Mouse (Mus musculus) hindbrain, embryonic 12.5 days (tissue): Measurements from ENCODE around the gene Gna15. TPM values are rescaled to one million over a fixed set of nuclear protein-coding genes. Genes with fewer than 3 reads are reported as not detected.
A peak's percentile ranks its signal among the peaks of the same experiment; 100 is the strongest.

Experiments
- ATAC-seq: fragments of 200-750 bp; cut with Nextera tagmentation; 2 replicates; pipeline ENCODE4 v1.8.0; 2017; ENCODE audit warnings: moderate TSS enrichment; ENCODE audit not compliant: low FRiP score
- H3K27ac ChIP-seq: fragments of 300-500 bp; sonication (generic); 2 replicates; pipeline ENCODE4 v1.5.1; 2016; ENCODE audit warnings: mild to moderate bottlenecking
- H3K27me3 ChIP-seq: fragments of 300-500 bp; sonication (generic); 2 replicates; pipeline ENCODE4 v1.6.1; 2016; ENCODE audit warnings: mild to moderate bottlenecking
- H3K36me3 ChIP-seq: fragments of 300-500 bp; sonication (generic); 2 replicates; pipeline ENCODE4 v1.6.1; 2016; ENCODE audit warnings: mild to moderate bottlenecking
- H3K4me1 ChIP-seq: fragments of 300-500 bp; sonication (generic); 2 replicates; pipeline ENCODE4 v1.6.1; 2016
- H3K4me2 ChIP-seq: fragments of 300-500 bp; sonication (generic); replicated peaks from 2 replicates; pipeline ENCODE4 v1.6.1; 2016; ENCODE audit warnings: mild to moderate bottlenecking
- H3K4me3 ChIP-seq: fragments of 300-500 bp; sonication (generic); 2 replicates; pipeline ENCODE4 v1.5.1; 2016; ENCODE audit warnings: mild to moderate bottlenecking
- H3K9ac ChIP-seq: fragments of 300-500 bp; sonication (generic); 2 replicates; pipeline ENCODE4 v1.6.1; 2016; ENCODE audit warnings: mild to moderate bottlenecking, moderate library complexity
- H3K9me3 ChIP-seq: fragments of 300-500 bp; sonication (generic); replicated peaks from 2 replicates; pipeline ENCODE4 v1.6.1; 2016; ENCODE audit warnings: mild to moderate bottlenecking
- WGBS: fragments of 180-500 bp; shearing (Covaris S2); methylation state at CpG from one replicate; pipeline ENCODE4 v1.1.7; 2016; 5-methylcytosine and 5-hydroxymethylcytosine counted together
- polyA plus RNA-seq: library from polyadenylated mRNA; unstranded; fragments of >200 nt; fragmentation: Nextera tagmentation; extraction: Ambion mirVana; gene quantifications from 2 replicates; pipeline ENCODE4 v1.2.1, GENCODE M21; 2016

Gna15 gene
- polyA plus RNA-seq, 1 experiment from 2014 or later = 0.75 TPM

- H3K36me3 ChIP-seq = peaks cover 13% of the 10 kb centered on the region
- H3K9ac ChIP-seq = peak overlapping the region; percentile 59
- WGBS = 43% methylated on average over 4 of the region's 4 CpGs
- peak overlapping the region; percentile 44 for H3K27ac ChIP-seq
- peaks cover 26% of the 10 kb centered on the region for H3K4me1 ChIP-seq
- no peak for ATAC-seq
- no peaks in the 10 kb centered on the region for H3K9me3 ChIP-seq
- H3K4me3 ChIP-seq = peak overlapping the region; percentile 82
- H3K27me3 ChIP-seq = no peaks in the 10 kb centered on the region; the same call in 1 of the 2 replicates
- H3K4me2 ChIP-seq = peak overlapping the region; percentile 96
These were observed 27.1 kb downstream of the Gna15 start for GRCm38 (mm10) chr10:81496969-81497368.

- peaks cover 26% of the 10 kb centered on the region for H3K4me1 ChIP-seq
- peaks cover 19% of the 10 kb centered on the region for H3K36me3 ChIP-seq
- peak within 1 kb of the TSS; percentile 82 for H3K4me3 ChIP-seq
- ATAC-seq = peak; percentile 97
- peak within 1 kb of the TSS; percentile 96 for H3K4me2 ChIP-seq
- peak within 1 kb of the TSS; percentile 45 for H3K27ac ChIP-seq
- under 1% methylated on average over 45 of the region's 45 CpGs for WGBS
- no peaks in the 10 kb centered on the region; the same call in 1 of the 2 replicates for H3K27me3 ChIP-seq
- no peaks in the 10 kb centered on the region for H3K9me3 ChIP-seq
- H3K9ac ChIP-seq = peak within 1 kb of the TSS; percentile 82
These were observed 27.6 kb downstream of the Gna15 start, which contains the start of gene Ncln for GRCm38 (mm10) chr10:81496264-81496901. Ncln (minus strand) TSS chr10:81496392.

DNA sequence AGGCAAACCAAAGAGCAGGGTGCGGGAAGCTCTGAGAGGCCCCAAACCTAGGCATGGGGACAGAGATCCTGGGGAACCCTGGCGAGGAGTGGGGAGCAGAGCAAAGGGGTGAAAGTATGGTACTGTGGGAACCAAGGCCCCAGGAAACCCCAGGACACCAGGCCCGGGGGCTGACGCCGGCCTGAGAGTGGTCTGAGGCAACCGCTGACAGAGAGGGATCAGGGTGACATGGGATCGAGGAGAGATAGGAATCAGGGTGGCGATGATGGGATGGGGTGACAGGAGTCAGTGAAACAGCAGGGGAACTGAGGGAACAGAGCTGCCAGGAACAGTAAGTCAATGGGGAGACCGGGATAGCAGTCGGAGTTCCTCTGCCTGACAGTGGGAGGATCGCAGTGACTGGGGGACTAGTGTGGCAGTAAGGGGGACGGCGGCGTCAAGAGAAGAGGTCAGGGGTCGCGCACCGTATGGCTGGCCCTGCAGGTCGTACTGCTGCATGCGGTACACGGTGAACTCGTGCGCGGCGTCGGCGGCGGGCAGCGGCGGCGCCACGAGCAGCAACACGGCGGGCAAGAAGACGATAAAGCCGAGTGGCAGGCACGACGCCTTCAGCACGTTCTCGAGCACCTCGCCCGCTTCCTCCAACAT, 28.3 kb downstream of the Gna15 start:
- ATAC-seq = peak; percentile 36
- Histone ChIP-seq H3K4me3 (peak overlapping the region; percentile 82), H3K4me2 (peak overlapping the region; percentile 96), H3K9ac (peak overlapping the region; percentile 82), H3K4me1 (peaks cover 26% of the 10 kb centered on the region), H3K36me3 (peaks cover 26% of the 10 kb centered on the region), H3K27me3 (no peaks in the 10 kb centered on the region; the same call in 1 of the 2 replicates), H3K27ac (peak overlapping the region; percentile 45; the same call in 1 of the 2 replicates), H3K9me3 (no peaks in the 10 kb centered on the region)
- WGBS = 2% methylated on average over 41 of the region's 41 CpGs

- Histone ChIP-seq H3K27me3 (no peaks in the 10 kb centered on the region), H3K4me3 (peak overlapping the region; percentile 82), H3K4me2 (peak overlapping the region; percentile 96), H3K9ac (peak overlapping the region; percentile 82), H3K27ac (no peak overlapping the region), H3K9me3 (no peaks in the 10 kb centered on the region), H3K4me1 (peaks cover 26% of the 10 kb centered on the region), H3K36me3 (peaks cover 32% of the 10 kb centered on the region)
- no peak for ATAC-seq
- WGBS = 77% methylated on average over 6 of the region's 6 CpGs
These were observed 28.9 kb downstream of the Gna15 start for GRCm38 (mm10) chr10:81495151-81495550.

DNA sequence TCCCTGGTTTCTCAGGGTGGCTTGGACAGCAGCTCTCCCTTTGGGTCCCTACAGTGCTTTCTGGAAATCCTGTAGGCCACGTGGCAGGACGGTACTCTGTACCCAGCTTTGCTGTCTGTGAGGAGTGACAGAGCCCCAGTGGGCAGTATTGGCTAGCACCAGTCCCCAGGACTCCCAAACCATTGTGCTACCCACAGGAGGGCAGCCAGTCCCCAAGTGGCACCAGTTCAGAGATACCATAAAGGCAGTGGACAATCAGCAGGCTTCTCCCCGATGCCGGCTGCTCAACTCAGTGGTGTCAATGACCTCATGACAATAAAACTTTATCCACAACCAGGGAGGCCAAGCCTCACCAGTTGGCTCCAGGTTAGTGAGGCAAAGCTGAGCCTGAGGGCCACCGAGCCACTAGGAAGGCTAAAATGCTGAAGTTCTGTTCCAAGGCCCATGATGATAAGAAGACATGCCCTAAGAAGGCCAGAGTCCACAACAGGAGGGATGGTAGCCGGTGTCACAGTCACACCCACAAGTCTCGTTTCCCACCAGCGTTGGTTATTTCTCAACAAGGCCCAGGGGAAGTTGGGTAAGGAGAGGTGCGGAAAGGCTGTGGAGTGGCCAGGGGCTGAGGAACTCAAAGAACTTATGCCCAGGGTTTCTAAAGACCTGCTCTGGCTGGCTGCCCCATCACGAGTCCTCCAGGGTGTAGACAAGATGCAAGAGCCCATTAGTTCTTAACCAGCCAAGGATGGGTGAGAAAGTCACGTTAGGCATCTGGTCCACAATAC, 29.6 kb downstream of the Gna15 start:
- Histone ChIP-seq H3K4me2 (peak overlapping the region; percentile 96), H3K36me3 (peaks cover 39% of the 10 kb centered on the region), H3K27ac (no peak overlapping the region), H3K4me1 (peaks cover 26% of the 10 kb centered on the region), H3K9me3 (no peaks in the 10 kb centered on the region), H3K4me3 (peak overlapping the region; percentile 82; the same call in 1 of the 2 replicates), H3K27me3 (no peaks in the 10 kb centered on the region), H3K9ac (peak overlapping the region; percentile 82; the same call in 1 of the 2 replicates)
- no peak for ATAC-seq
- 90% methylated on average over 11 of the region's 11 CpGs for WGBS

DNA sequence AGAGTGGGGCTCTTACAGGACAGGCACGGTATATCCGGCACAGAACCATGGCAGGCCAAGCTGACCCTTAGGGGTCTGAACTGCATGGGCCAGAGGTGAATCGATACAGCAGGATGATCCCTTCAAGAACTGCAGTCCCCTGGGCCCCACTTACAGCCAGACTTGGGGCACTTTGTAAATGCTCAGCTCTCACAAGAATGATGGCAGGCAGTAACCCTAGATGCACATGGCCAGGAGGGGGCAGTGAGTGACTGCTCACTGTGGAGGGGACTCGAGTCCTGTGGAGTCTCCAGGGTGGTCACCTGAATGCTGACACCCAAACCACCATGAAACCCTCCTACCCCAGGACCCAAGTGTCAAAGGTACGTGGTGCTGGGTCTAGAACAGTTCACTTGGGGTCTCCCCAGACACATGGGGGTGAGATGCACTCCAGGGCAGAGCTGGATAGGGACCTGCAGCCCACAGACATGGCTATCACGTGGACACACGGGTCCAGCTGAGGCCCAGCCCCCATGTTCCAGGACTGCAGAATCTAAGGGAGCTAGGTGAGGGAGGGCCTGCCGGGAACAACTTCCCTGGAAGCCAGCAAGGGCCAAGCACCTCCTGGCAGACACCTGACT, 30.3 kb downstream of the Gna15 start:
- H3K27me3 ChIP-seq = no peaks in the 10 kb centered on the region
- H3K4me2 ChIP-seq = no peak overlapping the region
- peaks cover 26% of the 10 kb centered on the region for H3K4me1 ChIP-seq
- no peak overlapping the region for H3K4me3 ChIP-seq
- no peak overlapping the region for H3K27ac ChIP-seq
- no peaks in the 10 kb centered on the region for H3K9me3 ChIP-seq
- WGBS = 86% methylated on average over 8 of the region's 8 CpGs
- H3K36me3 ChIP-seq = peaks cover 46% of the 10 kb centered on the region
- ATAC-seq = no peak
- H3K9ac ChIP-seq = no peak overlapping the region

DNA sequence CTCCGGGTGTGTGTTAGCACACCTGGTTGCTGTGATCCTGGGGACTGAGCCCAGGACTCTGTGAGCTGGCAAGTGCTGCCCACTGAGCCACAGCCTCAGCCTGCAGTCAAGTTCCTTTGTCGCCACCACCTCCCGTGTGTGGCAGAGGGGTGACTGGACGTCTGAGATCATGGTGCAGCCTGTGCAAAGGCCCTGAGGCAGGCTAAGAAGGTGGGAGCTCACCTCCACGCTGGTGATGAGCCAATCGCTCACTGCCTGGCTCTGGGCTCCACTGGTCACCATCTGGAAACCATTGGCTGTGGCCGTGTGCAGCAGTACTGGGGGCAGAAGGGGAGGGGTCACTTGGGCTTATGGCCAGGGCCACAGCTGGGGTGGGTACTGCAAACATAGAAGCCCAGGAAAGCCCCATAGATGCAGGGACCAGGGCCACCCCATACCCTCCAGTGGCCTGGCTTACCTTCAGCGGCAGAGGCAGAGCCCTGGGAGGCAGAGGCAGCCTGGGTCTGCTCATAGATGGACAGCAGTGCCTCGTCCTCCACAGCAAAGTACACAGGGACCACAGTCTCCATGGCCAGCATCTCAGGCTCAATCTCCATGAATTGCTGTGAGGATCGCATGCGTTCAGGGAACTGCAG, 31.3 kb downstream of the Gna15 start:
- H3K27me3 ChIP-seq = no peaks in the 10 kb centered on the region

DNA sequence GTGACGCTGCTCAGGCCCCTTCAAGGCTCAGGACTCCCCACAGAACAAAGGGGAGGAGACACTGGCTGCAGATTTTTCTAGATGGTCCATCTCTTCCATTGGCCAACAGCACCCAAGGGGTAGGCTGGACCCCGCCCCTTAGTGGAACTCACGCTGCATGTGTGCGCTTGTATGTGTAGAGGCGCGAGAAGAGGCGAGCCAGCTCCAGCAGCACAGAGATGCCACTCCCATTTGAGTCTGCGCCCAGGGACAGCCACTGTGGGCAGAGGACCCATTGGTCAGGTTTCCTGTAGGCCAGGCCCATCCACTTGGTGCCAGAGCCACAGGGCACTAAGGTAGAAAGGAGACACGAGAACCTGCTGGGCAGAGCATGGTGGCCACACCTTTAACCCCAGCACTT, 33.0 kb downstream of the Gna15 start:
- Histone ChIP-seq H3K4me1 (peaks cover 20% of the 10 kb centered on the region), H3K4me3 (no peak overlapping the region), H3K36me3 (peaks cover 73% of the 10 kb centered on the region), H3K9me3 (no peaks in the 10 kb centered on the region), H3K27me3 (no peaks in the 10 kb centered on the region), H3K4me2 (no peak overlapping the region), H3K27ac (no peak overlapping the region), H3K9ac (no peak overlapping the region)
- WGBS = 95% methylated on average over 9 of the region's 9 CpGs
- no peak for ATAC-seq

More for the DNA sequence above, 31.3 kb downstream of the Gna15 start:
- no peak for ATAC-seq
- H3K4me3 ChIP-seq = no peak overlapping the region
- H3K4me1 ChIP-seq = peaks cover 26% of the 10 kb centered on the region
- 87% methylated on average over 11 of the region's 11 CpGs for WGBS
- H3K9ac ChIP-seq = no peak overlapping the region
- H3K36me3 ChIP-seq = peaks cover 56% of the 10 kb centered on the region
- H3K27ac ChIP-seq = no peak overlapping the region
- no peak overlapping the region for H3K4me2 ChIP-seq
- no peaks in the 10 kb centered on the region for H3K9me3 ChIP-seq

DNA sequence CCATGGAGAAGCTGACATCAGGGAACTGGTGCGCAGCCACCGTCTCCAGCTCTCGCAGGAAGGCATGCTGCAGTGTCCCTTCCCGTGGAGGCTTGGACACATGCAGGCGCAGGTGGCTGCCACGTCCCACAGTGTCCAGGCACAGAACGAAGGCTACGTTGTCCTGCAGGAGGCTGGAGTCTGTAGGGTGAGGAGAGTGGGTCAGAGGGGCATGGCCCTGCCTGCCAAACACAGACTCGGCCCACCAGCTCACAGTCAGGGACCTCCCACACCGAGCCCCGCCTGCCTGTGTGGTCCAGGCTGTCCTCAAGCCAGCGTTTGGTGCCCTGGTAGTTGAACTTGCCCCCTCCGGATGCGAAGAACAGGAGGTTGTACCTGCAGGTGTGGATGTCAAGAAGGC, 34.1 kb downstream of the Gna15 start:
- Histone ChIP-seq H3K4me3 (no peak overlapping the region), H3K27me3 (no peaks in the 10 kb centered on the region), H3K9ac (no peak overlapping the region), H3K27ac (no peak overlapping the region), H3K9me3 (no peaks in the 10 kb centered on the region), H3K4me2 (no peak overlapping the region), H3K4me1 (peaks cover 15% of the 10 kb centered on the region), H3K36me3 (peaks cover 75% of the 10 kb centered on the region)
- no peak for ATAC-seq
- 83% methylated on average over 14 of the region's 14 CpGs for WGBS

DNA sequence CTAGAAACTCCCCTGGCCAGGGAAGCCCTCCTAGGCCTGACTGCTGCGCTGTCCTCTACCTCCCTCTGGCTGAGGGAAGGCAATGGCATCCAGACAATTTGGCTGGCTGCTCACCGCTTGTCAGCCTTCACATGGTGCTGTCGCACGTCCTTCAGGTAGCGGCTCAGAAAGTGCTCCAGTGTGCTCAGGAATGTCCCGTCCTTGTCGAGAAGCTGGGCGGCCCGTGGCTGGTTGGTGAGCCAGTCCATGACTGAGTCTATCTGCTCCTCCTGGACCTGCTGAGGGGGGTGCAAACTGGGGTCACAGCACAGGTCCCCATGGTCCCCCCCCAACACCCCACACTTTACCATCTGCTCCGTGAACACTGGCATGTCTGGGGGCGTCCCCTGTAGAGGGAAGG, 35.9 kb downstream of the Gna15 start:
- ATAC-seq = no peak
- 85% methylated on average over 11 of the region's 11 CpGs for WGBS
- no peaks in the 10 kb centered on the region for H3K9me3 ChIP-seq
- H3K27ac ChIP-seq = no peak overlapping the region
- no peak overlapping the region for H3K4me2 ChIP-seq
- H3K9ac ChIP-seq = no peak overlapping the region
- H3K36me3 ChIP-seq = peaks cover 73% of the 10 kb centered on the region
- peaks cover 13% of the 10 kb centered on the region for H3K4me1 ChIP-seq
- H3K27me3 ChIP-seq = no peaks in the 10 kb centered on the region
- H3K4me3 ChIP-seq = no peak overlapping the region

DNA sequence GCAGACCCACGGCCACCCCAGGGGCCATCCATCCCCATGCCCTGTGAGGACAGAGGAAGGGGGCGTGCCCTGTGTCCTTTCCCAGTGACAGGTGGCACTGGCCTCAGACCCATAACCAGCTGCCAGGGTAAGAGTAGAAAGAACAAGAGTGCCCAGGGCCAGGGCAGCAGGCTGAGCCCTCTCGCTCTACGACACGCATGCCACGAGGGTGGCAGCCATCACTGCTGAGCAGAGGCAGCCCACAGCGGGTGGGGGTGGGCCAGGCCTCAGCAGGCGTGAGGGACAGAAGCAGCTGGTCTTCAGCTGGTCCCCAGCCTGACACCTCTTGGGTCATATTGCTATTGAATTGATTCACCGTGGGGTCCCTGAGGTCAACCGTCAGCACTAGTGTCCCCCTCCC, 37.5 kb downstream of the Gna15 start:
- Histone ChIP-seq H3K9me3 (no peaks in the 10 kb centered on the region), H3K9ac (no peak overlapping the region), H3K4me1 (peaks cover 23% of the 10 kb centered on the region), H3K4me2 (no peak overlapping the region), H3K36me3 (peaks cover 57% of the 10 kb centered on the region), H3K4me3 (no peak overlapping the region), H3K27me3 (peaks cover 12% of the 10 kb centered on the region), H3K27ac (no peak overlapping the region; the same call in 1 of the 2 replicates)
- 82% methylated on average over 10 of the region's 10 CpGs for WGBS
- ATAC-seq = no peak
